Mouse (Mus musculus) left cerebral cortex, adult 8-10 months (tissue): Measurements from ENCODE around the gene Myh3. TPM values are rescaled to one million over a fixed set of nuclear protein-coding genes. Genes with fewer than 3 reads are reported as not detected.

Experiments
- DNase-seq, 2 experiments: peaks; one replicate each; pipeline ENCODE4 v3.0.0; 2022; ENCODE audit warnings: low spot score in 2 of 2
- total RNA-seq, 4 experiments: library from RNA; stranded (reverse); gene quantifications; 2 replicates each; pipeline ENCODE4 v1.2.4; 2022

Myh3 gene
- total RNA-seq: 1 to 10 TPM; 3.4 to 6.9 (median 5.3) TPM

- DNase-seq: no peak
Measured at GRCm38 (mm10) chr11:67078000-67078399, at the start of gene Myh3. Gene Myh3, plus strand, starts transcription at chr11:67078300.

- no peak for DNase-seq
Measured at GRCm38 (mm10) chr11:67030904-67031602, 47.0 kb upstream of the Myh3 start.

DNA sequence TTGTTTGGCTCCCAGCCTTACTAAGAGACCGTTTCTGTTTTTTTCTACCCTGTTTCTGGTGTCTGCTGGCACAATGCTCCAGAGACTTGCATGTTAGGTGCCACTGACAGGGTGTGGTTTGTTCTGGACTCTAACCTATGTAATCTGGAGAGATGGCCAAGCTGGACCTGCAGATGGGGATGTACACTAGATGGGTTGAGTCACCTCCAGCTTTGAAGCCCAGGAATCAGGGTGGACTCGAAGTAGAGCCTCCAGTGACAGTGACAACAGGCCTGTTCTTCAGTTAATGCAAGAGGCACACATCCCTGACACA lies 46.5 kb upstream of the Myh3 start:
- DNase-seq: no peak

DNA sequence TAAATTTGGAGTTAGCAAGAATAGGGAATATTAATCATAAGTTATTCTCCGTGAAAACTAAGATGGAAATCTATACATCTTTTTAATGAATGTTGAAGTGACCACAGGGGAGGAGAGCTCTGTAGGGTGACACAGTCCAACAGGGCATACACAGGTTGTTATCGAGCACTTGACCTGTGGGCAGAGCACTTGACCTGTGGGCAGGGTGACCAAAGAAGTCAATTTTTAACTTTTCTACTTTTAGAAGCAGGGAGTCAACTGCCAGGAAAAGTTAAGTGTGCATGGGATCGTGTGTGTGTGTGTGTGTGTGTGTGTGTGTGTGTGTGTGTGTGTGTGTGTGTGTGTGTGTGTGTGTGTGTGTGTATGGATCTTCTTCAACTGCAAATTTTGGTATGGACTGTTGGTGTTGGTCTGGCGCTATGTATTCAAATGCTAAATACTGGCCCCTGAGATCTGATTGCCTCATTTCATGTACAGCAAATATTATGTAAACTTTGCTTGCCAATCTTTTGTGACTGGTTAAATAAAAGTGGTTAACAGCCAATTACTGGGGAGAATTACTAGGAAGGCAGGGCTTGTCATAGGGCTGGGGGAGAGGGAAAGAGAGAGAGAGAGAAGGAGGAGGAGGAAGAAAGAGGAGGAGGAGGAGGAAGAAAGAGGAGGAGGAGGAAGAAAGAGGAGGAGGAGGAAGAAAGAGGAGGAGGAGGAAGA lies 43.2 kb upstream of the Myh3 start:
- DNase-seq: no peak

DNA sequence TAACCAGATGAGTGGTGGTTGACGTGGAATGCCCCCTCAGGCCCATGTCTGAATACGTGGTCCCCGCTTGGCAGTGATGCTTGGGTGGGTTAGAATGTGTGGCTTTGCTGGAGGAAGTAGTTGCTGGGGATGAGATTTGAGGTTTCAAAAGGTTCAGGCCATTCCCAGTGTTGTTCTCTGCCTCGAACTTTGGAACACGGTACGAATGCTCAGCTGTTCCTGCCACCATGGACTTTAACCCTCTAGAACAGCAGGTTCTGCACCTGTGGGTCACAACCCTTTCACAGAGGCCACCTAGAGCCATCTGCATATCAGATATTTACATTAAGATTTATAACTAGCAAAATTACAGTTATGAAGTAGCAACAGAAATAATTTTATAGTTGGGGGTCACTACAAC lies 41.9 kb upstream of the Myh3 start:
- no peak for DNase-seq

- no peak for DNase-seq
Measured at GRCm38 (mm10) chr11:67036892-67037291, 41.2 kb upstream of the Myh3 start.

- no peak for DNase-seq
Measured at GRCm38 (mm10) chr11:67039799-67040198, 38.3 kb upstream of the Myh3 start.

GRCm38 (mm10) chr11:67040483-67040882 lies 37.6 kb upstream of the Myh3 start:
- DNase-seq: no peak

DNA sequence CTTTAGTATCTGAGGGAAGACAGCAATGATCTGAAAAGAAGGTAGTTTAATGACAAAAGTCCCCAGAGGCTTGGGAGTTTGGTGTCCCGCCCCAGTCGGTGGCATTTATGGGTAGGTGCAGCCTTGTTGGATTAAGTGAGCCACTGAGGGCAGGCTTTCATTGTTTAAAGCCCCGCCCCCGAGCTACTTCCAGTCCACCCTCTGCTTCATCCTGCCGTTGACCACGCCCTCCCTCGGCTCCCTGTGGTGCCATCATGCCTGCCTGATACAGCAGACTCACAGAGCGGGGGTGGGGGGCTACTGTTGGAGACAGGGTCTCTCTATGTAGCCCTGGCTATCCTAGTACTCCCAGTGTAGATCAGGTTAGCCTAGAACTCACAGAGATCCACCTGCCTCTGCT lies 35.1 kb upstream of the Myh3 start:
- DNase-seq: no peak

DNA sequence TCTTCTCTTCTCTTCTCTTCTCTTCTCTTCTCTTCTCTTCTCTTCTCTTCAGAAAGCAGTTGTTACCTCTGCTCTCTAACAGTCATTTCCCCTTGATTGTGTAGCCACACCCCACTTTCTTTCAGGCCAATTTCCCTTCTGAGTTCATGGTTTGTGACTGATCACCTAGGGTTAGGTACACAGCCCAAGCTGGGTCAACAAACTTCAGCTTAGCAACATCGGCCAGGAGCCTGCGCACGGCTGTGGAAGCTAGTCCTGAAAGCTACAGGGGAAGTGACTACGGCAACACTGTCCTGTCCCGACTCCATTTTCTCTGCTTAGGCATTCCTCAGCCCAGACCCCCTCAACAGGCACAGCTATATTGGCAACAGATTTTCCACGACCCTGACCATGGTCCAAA lies 33.1 kb upstream of the Myh3 start:
- DNase-seq: no peak

DNA sequence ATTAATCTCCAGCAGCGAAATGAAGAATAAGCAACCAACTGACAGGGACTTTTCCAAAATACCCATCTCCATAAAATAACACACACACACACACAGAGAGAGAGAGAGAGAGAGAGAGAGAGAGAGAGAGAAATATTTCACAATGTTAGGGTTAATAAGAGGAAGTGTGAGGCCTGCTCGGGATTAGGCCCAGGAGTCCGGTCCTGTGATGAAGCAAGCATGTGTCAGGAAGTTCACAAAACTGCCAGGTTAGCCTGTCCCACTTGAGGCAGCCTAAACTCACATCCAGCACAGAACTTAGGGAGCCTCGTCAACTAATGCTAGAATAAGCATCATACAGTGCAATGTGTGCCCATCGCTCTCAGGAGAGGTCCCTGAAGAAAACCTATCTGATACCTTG lies 30.9 kb upstream of the Myh3 start:
- DNase-seq: no peak

DNA sequence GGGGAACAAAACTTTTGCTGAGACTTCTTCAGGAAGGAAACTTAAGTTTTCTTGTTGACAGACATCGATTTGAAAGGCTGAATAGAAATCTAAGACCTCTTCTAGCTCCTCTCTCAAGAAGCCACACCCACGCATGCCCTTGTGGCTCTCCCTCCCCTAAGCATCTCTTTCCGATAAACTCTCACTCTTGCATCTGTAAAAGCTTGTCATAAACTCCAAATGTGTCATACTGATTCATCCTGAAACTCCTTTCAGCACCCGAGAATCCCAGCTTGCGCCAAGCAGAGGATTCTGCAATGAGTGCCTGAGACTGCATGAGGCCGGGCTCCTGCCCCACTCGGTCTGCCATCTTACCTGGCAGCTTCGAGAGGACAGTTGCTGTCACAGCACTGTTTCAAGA lies 29.6 kb upstream of the Myh3 start:
- DNase-seq: no peak

DNA sequence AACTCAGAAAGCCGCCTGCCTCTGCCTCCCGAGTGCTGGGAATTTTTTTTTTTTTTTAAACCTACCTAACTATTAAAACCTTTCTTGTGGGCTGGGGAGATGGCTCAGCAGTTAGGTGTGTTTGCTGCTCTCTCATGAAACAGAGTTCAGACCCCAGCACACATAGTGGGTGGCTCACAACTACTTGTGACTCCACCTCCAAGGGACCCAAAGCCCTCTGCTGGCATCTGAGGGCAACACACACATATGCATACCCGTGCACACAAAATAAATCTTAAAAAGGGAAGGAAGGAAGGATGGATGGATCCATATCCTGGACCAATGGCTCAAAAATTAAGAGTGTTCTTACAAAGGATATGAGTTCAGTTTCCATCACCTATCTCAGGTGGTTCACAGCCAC lies 28.8 kb upstream of the Myh3 start:
- DNase-seq: no peak

- DNase-seq: no peak
Measured at GRCm38 (mm10) chr11:67051676-67052320, 26.3 kb upstream of the Myh3 start.

GRCm38 (mm10) chr11:67052321-67052952 lies 25.7 kb upstream of the Myh3 start, which contains the start of the genes Adprm and Sco1:
Gene Adprm, minus strand, starts transcription at chr11:67052594.
Gene Sco1, plus strand, starts transcription at chr11:67052670.
- DNase-seq: peak; percentile 75 to 82

DNA sequence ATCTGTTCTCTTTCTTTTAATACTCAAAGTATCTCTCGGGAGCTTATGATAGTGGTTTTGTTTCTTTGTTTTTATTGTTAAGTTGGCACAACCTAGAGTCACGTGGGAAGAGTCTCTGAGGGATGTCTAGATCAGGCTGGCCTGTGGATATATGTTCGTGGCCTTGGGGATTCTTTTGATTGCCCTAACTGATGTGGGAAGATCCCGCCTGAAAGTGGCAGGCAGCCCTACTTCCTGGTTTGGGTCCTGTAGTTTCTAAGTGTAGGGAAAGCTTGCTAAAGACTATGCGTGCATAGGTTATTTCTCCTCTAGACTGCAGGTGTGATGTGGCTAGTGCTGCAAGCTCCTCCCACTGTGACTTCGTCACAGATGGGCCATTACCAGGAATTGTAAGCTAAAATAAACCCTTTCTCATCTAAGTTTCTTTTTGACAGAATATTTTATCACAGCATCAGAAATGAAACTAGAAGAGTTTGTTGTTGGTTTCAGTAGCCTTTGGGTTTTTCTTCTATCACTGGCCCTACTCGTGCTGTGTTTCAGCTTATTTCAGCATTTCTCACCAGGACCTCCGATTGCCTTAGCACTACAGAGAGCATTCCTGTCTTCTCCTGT lies 23.2 kb upstream of the Myh3 start:
- no peak for DNase-seq

GRCm38 (mm10) chr11:67061311-67061710 lies 16.8 kb upstream of the Myh3 start:
- DNase-seq: no peak

GRCm38 (mm10) chr11:67062726-67063125 lies 15.4 kb upstream of the Myh3 start:
- DNase-seq: peak in 1 of 2 experiments; percentile 32

DNA sequence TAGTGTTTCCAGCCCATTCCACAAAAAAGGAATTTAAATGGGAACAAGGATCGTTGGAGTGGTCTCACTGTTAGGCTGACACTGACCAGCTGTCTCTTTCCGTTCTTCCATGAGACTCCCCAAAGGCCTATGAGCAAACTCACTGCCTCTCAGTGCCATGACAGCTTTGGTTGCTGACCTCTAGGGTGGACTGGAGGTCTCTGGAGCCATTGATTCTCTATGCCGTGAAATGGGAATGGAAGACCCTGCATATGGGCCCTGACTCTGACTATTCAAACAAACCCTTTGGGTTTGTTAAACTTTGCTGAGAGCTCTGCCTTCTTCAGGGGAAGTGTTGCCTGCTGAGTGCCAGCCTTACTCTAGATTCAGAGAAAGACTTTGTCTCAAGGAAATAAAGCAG lies 10.4 kb upstream of the Myh3 start:
- no peak for DNase-seq

DNA sequence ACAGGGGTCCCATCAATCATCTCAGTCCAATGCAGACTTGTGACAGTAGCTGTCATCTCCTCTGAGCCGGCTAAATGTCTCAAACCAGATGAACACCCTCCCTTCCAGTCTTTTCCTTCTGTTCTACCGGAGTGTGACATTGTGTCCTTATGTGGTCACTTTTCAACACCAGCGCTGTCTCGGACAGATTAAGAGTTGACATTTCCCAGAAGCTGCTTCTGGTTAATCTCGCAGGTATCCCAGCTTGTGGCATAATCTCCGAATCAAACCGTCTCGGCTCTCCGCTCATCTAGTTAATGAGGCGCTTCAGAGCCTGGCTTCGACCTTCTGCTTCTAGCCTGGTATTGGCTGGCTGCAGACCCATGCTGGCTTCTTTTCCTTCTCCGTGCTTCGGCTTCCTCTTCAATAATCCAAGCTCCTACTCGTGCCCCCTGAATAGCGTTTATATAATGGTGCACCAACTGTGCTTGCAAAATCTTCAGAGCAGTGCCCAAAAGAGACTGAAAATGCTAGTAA lies 5.4 kb upstream of the Myh3 start:
- no peak for DNase-seq

GRCm38 (mm10) chr11:67075036-67075435 lies 3.1 kb upstream of the Myh3 start:
- no peak for DNase-seq

DNA sequence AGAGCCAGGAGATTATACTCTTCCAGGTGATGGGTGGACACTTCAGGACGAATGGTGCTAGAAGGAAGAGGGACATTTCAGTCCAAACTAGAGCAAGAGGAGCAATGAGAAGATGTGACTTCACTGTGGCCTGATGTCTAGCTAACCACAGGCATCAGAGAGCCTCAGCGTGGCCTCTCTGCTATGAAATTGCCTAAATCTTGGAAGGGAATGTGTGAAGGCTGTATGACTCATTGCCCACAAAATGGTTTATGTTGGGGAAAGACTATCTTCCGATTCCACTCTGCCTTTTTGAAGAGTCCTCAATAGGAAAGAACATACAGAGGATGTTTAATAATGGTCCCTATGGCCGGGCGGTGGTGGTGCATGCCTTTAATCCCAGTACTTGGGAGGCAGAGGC lies 1.3 kb upstream of the Myh3 start:
- DNase-seq: no peak
